Mouse (Mus musculus) layer of hippocampus, postnatal 14 days (tissue): ENCODE data around the gene Il19. TPM values are rescaled to one million over a fixed set of nuclear protein-coding genes. Genes with fewer than 3 reads are reported as not detected.

Experiments
- total RNA-seq, 2 experiments: library from RNA; stranded (reverse); gene quantifications; 2 replicates each; pipeline ENCODE4 v1.2.3; 2021

Gene Il19
- total RNA-seq, 2 experiments from 2014 or later: not detected

Other genes with a start within 250 kb of the Il19 start
- under 1 TPM in 1 of 2 experiments, not detected in 1; 0.35 TPM for gene Gm29427, start 224.3 kb downstream of the Il19 start, total RNA-seq
- 10 to 100 TPM; 11.7 to 13.9 TPM for gene Yod1, start 222.8 kb downstream of the Il19 start, total RNA-seq
- gene Pfkfb2, start 210.9 kb downstream of the Il19 start, total RNA-seq: 10 to 100 TPM; 44.0 to 55.8 TPM
- gene AA986860, start 208.1 kb downstream of the Il19 start, total RNA-seq: 1 to 10 TPM; 1.2 to 1.6 TPM
- not detected for gene Fcamr, start 139.2 kb downstream of the Il19 start, total RNA-seq
- not detected for gene Pigr, start 113.4 kb downstream of the Il19 start, total RNA-seq
- under 1 TPM in 1 of 2 experiments, not detected in 1; 0.46 TPM for gene Fcmr, start 74.4 kb downstream of the Il19 start, total RNA-seq
- not detected for gene Il24, start 52.7 kb downstream of the Il19 start, total RNA-seq
- gene Il20, start 28.7 kb downstream of the Il19 start, total RNA-seq: not detected
- gene Il10, start 79.7 kb upstream of the Il19 start, total RNA-seq: not detected
- 10 to 100 TPM; 26.1 to 30.4 TPM for gene Mapkapk2, start 157.7 kb upstream of the Il19 start, total RNA-seq
- gene Dyrk3, start 198.2 kb upstream of the Il19 start, total RNA-seq: 10 to 100 TPM; 13.3 to 14.2 TPM
- 10 to 100 TPM; 38.8 to 39.2 TPM for gene Eif2d, start 213.1 kb upstream of the Il19 start, total RNA-seq